Comparison of ENCODE assay signal across 8 mouse cellular contexts in genomic region chr10:81413310-81414261, GRCm38 (mm10). TPM values are rescaled to one million over a fixed set of nuclear protein-coding genes. Genes with fewer than 3 reads are reported as not detected.
A peak's percentile ranks its signal among the peaks of the same experiment; 100 is the strongest.
DNase-seq lines count a peak whose midpoint lies in the region; ATAC-seq lines count a peak whose summit lies in the region.

No protein-coding gene starts in this region.

- no peak overlapping the region for H3K4me3 ChIP-seq in hindbrain, embryonic 14.5 days (replicated peaks; ENCODE audit: low read length)
- peak overlapping the region; percentile 27 for H3K4me3 ChIP-seq in macrophage (ENCODE audit: inconsistent target)

- H3K27me3 ChIP-seq in hindbrain, embryonic 14.5 days (ENCODE audit: control insufficient read depth, insufficient read depth, low read length), result peaks cover 4% of the 10 kb centered on the region; the same call in 1 of the 2 replicates

- H3K79me2 ChIP-seq in macrophage (ENCODE audit: inconsistent target), result peaks cover 89% of the 10 kb centered on the region; the same call in 1 of the 2 replicates

- H3K4me2 ChIP-seq in hindbrain, embryonic 14.5 days (replicated peaks), result peak overlapping the region; percentile 29

- peak; percentile 32 for DNase-seq in NIH3T3 (ENCODE audit: low read depth)
- peak; percentile 62 for DNase-seq in c-Kit-positive CD71-negative TER-119-negative erythroid progenitor cells, embryonic 14.5 days (ENCODE audit: low read depth)
- DNase-seq in gastrocnemius, adult 8-10 months (ENCODE audit: low spot score in 2 of 2), result peak; percentile 89 to 95
- no peak for DNase-seq in hindbrain, embryonic 14.5 days (ENCODE audit: low spot score)
- peak; percentile 70 to 94 for DNase-seq in left cerebral cortex, postnatal 10 days (ENCODE audit: extremely low spot score in 1 of 2, low spot score in 2 of 2)
- peak; percentile 88 for DNase-seq in right cerebral cortex, postnatal 14 days
- DNase-seq in thymus, postnatal 25 days, result no peak

- no peak overlapping the region for H3K9ac ChIP-seq in hindbrain, embryonic 14.5 days

- no peaks in the 10 kb centered on the region; the same call in 1 of the 2 replicates for H3K36me3 ChIP-seq in hindbrain, embryonic 14.5 days (replicated peaks; ENCODE audit: control insufficient read depth, insufficient read depth)
- no peaks in the 10 kb centered on the region for H3K36me3 ChIP-seq in macrophage (ENCODE audit: inconsistent target)

- ATAC-seq in hindbrain, embryonic 14.5 days (ENCODE audit: low FRiP score), result no peak

- WGBS in hindbrain, embryonic 14.5 days, result 34% methylated on average over 19 of the region's 26 CpGs
- 18% methylated on average over 25 of the region's 26 CpGs for WGBS in macrophage (ENCODE audit: missing documents)

- H3K27ac ChIP-seq in hindbrain, embryonic 14.5 days, result no peak overlapping the region
- peak overlapping the region; percentile 67 for H3K27ac ChIP-seq in macrophage

- intact Hi-C loops in left cerebral cortex, postnatal 10 days (cut with DNase I), result no loop called here

- no peaks in the 10 kb centered on the region for H3K9me3 ChIP-seq in hindbrain, embryonic 14.5 days (ENCODE audit: control insufficient read depth, low read length)

- peaks cover 37% of the 10 kb centered on the region for H3K4me1 ChIP-seq in hindbrain, embryonic 14.5 days (replicated peaks; ENCODE audit: control insufficient read depth, insufficient read depth, low read length)

RNA-seq across cellular contexts. Expression of gene Smim24, which starts 20.7 kb away (rescaled TPM):
- total RNA-seq in gastrocnemius, adult 8-10 months (2022), result not detected
- 0.84 and 1.3 TPM in 2 replicates for polyA plus RNA-seq in hindbrain, embryonic 14.5 days (2014; fragmentation: Nextera tagmentation; extraction: Ambion mirVana)
- total RNA-seq in left cerebral cortex, postnatal 10 days (2021), result 1 to 10 TPM; 2.0 to 2.2 TPM
- 1 to 10 TPM in 19 of 26 experiments, under 1 TPM in 2, not detected in 5; 0.62 to 6.3 (median 2.6) TPM for total RNA-seq in macrophage (2018; cell fraction: chromatin; rRNA removed)
- 10 to 100 TPM in 25 of 26 experiments, 1 to 10 TPM in 1; 9.7 to 17.7 (median 13.3) TPM for total RNA-seq in macrophage (2018; cell fraction: cytosol; rRNA removed)
- 10 to 100 TPM in 1 of 26 experiments, 1 to 10 TPM in 25; 1.4 to 11.8 (median 5.5) TPM for total RNA-seq in macrophage (2018; cell fraction: nucleus; rRNA removed)
- 9.6 to 21.8 TPM (median 14.6 TPM) in 3 replicates for polyA plus RNA-seq in macrophage (2018)

RNA-seq across cellular contexts. Expression of gene Gm48552, which starts 24.8 kb away (rescaled TPM):
- total RNA-seq in gastrocnemius, adult 8-10 months (2022), result 1 to 10 TPM in 2 of 4 experiments, under 1 TPM in 1, not detected in 1; 0.43 to 1.1 (median 1.1) TPM
- 1.9 and 2.2 TPM in 2 replicates for polyA plus RNA-seq in hindbrain, embryonic 14.5 days (2014; fragmentation: Nextera tagmentation; extraction: Ambion mirVana)
- total RNA-seq in left cerebral cortex, postnatal 10 days (2021), result 1 to 10 TPM; 2.5 to 3.5 TPM
- total RNA-seq in macrophage (2018; cell fraction: chromatin; rRNA removed), result 1 to 10 TPM in 17 of 26 experiments, not detected in 9; 1.1 to 5.7 (median 2.3) TPM
- total RNA-seq in macrophage (2018; cell fraction: cytosol; rRNA removed), result 1 to 10 TPM in 1 of 26 experiments, under 1 TPM in 7, not detected in 18; 0.22 to 1.1 (median 0.36) TPM
- total RNA-seq in macrophage (2018; cell fraction: nucleus; rRNA removed), result 1 to 10 TPM in 9 of 26 experiments, under 1 TPM in 1, not detected in 16; 0.63 to 8.6 (median 2.8) TPM
- 0.57 TPM in 1 of 3 replicates, not detected in the others for polyA plus RNA-seq in macrophage (2018)

RNA-seq across cellular contexts. Expression of gene Gm48551, which starts 29.3 kb away (rescaled TPM):
- 1 to 10 TPM in 2 of 4 experiments, under 1 TPM in 2; 0.59 to 1.8 (median 1.1) TPM for total RNA-seq in gastrocnemius, adult 8-10 months (2022)
- 5.5 and 5.7 TPM in 2 replicates for polyA plus RNA-seq in hindbrain, embryonic 14.5 days (2014; fragmentation: Nextera tagmentation; extraction: Ambion mirVana)
- 1 to 10 TPM; 3.4 to 5.0 TPM for total RNA-seq in left cerebral cortex, postnatal 10 days (2021)
- total RNA-seq in macrophage (2018; cell fraction: chromatin; rRNA removed), result 1 to 10 TPM in 22 of 26 experiments, under 1 TPM in 3, not detected in 1; 0.38 to 4.3 (median 2.4) TPM
- 1 to 10 TPM in 1 of 26 experiments, under 1 TPM in 25; 0.15 to 1.2 (median 0.53) TPM for total RNA-seq in macrophage (2018; cell fraction: cytosol; rRNA removed)
- 1 to 10 TPM in 25 of 26 experiments, under 1 TPM in 1; 0.81 to 7.0 (median 2.7) TPM for total RNA-seq in macrophage (2018; cell fraction: nucleus; rRNA removed)
- 0.07 to 1.0 TPM (median 0.46 TPM) in 3 replicates for polyA plus RNA-seq in macrophage (2018)

RNA-seq across cellular contexts. Expression of gene Dohh, which starts 29.4 kb away (rescaled TPM):
- total RNA-seq in gastrocnemius, adult 8-10 months (2022), result 10 to 100 TPM; 46.5 to 50.1 (median 47.4) TPM
- 68.9 TPM in 2 replicates for polyA plus RNA-seq in hindbrain, embryonic 14.5 days (2014; fragmentation: Nextera tagmentation; extraction: Ambion mirVana)
- 10 to 100 TPM; 79.3 to 83.5 TPM for total RNA-seq in left cerebral cortex, postnatal 10 days (2021)
- total RNA-seq in macrophage (2018; cell fraction: chromatin; rRNA removed), result 10 to 100 TPM in 20 of 26 experiments, 1 to 10 TPM in 6; 5.0 to 26.5 (median 14.1) TPM
- 10 to 100 TPM; 21.6 to 41.1 (median 29.6) TPM for total RNA-seq in macrophage (2018; cell fraction: cytosol; rRNA removed)
- 10 to 100 TPM in 24 of 26 experiments, 1 to 10 TPM in 2; 9.0 to 30.8 (median 16.6) TPM for total RNA-seq in macrophage (2018; cell fraction: nucleus; rRNA removed)
- polyA plus RNA-seq in macrophage (2018), result 21.0 to 48.1 TPM (median 32.0 TPM) in 3 replicates

RNA-seq across cellular contexts. Expression of gene Fzr1, which starts 35.3 kb away (rescaled TPM):
- 10 to 100 TPM; 14.8 to 18.5 (median 16.6) TPM for total RNA-seq in gastrocnemius, adult 8-10 months (2022)
- polyA plus RNA-seq in hindbrain, embryonic 14.5 days (2014; fragmentation: Nextera tagmentation; extraction: Ambion mirVana), result 119 and 125 TPM in 2 replicates
- 10 to 100 TPM; 85.7 to 94.7 TPM for total RNA-seq in left cerebral cortex, postnatal 10 days (2021)
- 10 to 100 TPM; 37.1 to 93.5 (median 67.0) TPM for total RNA-seq in macrophage (2018; cell fraction: chromatin; rRNA removed)
- 10 to 100 TPM; 14.6 to 29.0 (median 20.0) TPM for total RNA-seq in macrophage (2018; cell fraction: cytosol; rRNA removed)
- total RNA-seq in macrophage (2018; cell fraction: nucleus; rRNA removed), result 10 to 100 TPM; 20.2 to 46.0 (median 34.3) TPM
- 12.9 to 17.0 TPM (median 15.3 TPM) in 3 replicates for polyA plus RNA-seq in macrophage (2018)

Comparison
In these comparisons a context has a peak if more than half of its experiments do, and no peak if none do; other contexts are left out.
1. DNase-seq: peak in NIH3T3 (single experiment), c-Kit-positive CD71-negative TER-119-negative erythroid progenitor cells, embryonic 14.5 days (single experiment), gastrocnemius, adult 8-10 months (2 of 2), left cerebral cortex, postnatal 10 days (2 of 2) and right cerebral cortex, postnatal 14 days (single experiment); none in hindbrain, embryonic 14.5 days (single experiment) and thymus, postnatal 25 days (single experiment).